Mouse (Mus musculus): Measurements from ENCODE around the gene Gm21454. TPM values are rescaled to one million over a fixed set of nuclear protein-coding genes. Genes with fewer than 3 reads are reported as not detected.
"Not testable (repeated sequence)": the region's sequence is repeated elsewhere in the genome, so short reads cannot be mapped to it uniquely, and the experiment has no call there.

The Gm21454 gene
- not detected in 2 replicates for polyA plus RNA-seq (2015; fragmentation: Nextera tagmentation; extraction: Ambion mirVana)

DNA sequence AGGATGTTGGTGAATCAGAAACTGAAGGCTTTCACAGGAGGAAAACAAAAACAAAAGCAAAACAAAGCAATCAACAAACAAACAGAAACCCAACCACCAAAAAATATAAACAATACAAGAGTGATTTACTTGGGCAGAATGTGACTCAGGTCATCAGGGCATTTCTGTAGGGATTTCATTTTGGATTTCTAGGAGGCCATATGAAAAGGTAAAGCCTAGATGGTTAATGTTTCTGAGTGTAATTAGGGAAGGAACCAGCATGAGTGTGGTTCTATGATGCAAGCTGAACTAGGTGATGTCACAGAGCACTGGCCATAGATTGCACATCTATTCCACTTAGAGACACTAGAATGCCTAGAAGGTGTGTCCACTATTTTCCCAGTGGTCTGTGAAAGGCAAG, at the start of gene Gm21454, which contains the start of gene Gm21440:
Gene Gm21454 (plus strand): TSS at position 352 of the 400 bp plus-strand sequence.
Gene Gm21440 (plus strand): TSS at position 301 of the 400 bp plus-strand sequence.
- H3K9ac ChIP-seq; H3K4me2 ChIP-seq; H3K36me3 ChIP-seq (replicated peaks); ATAC-seq (replicated peaks); H3K9me3 ChIP-seq; H3K27me3 ChIP-seq (replicated peaks); H3K4me1 ChIP-seq; H3K27ac ChIP-seq; H3K4me3 ChIP-seq: not testable (repeated sequence)

DNA sequence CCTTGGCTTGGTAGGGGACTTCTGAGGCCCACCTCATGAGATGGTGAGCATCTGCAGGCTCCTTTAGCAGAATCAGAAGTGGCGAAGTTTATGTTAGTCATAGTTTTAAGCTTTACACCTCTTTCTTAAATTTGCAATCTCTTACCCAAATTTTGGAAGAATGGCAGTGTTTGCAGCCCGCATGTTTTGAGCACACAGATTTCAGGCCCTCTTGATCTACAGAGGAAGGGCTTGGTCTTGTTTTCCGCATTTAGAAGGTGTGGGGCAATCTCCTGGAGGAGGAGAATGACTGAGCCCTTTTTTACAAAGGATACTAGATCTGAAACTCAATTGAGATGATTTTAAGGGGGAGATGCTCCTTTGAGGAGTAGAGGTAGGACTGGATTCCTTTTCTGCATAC, 28.4 kb upstream of the Gm21454 start, which contains the start of gene Gm21828:
Gene Gm21828 (minus strand): TSS at position 101 of the 400 bp plus-strand sequence.
- H3K4me2 ChIP-seq; H3K27me3 ChIP-seq (replicated peaks); H3K9me3 ChIP-seq; H3K36me3 ChIP-seq (replicated peaks); H3K9ac ChIP-seq; ATAC-seq (replicated peaks); H3K27ac ChIP-seq; H3K4me3 ChIP-seq; H3K4me1 ChIP-seq: not testable (repeated sequence)
- no CpG with 5 or more reads among the region's 3 CpGs for WGBS

DNA sequence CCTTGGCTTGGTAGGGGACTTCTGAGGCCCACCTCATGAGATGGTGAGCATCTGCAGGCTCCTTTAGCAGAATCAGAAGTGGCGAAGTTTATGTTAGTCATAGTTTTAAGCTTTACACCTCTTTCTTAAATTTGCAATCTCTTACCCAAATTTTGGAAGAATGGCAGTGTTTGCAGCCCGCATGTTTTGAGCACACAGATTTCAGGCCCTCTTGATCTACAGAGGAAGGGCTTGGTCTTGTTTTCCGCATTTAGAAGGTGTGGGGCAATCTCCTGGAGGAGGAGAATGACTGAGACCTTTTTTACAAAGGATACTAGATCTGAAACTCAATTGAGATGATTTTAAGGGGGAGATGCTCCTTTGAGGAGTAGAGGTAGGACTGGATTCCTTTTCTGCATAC, 96.7 kb downstream of the Gm21454 start, which contains the start of gene Gm21725:
Gene Gm21725 (minus strand): TSS at position 101 of the 400 bp plus-strand sequence.
- not testable (repeated sequence) for H3K4me1 ChIP-seq; ATAC-seq (replicated peaks)
- WGBS, result no CpG with 5 or more reads among the region's 3 CpGs

More for the DNA sequence above, 96.7 kb downstream of the Gm21454 start, which contains the start of gene Gm21725:
- H3K4me2 ChIP-seq; H3K27ac ChIP-seq; H3K4me3 ChIP-seq; H3K27me3 ChIP-seq (replicated peaks); H3K36me3 ChIP-seq (replicated peaks); H3K9me3 ChIP-seq; H3K9ac ChIP-seq: not testable (repeated sequence)

Other genes starting within 250 kb of the Gm21454 start
- gene Gm20807, start 209.6 kb upstream of the Gm21454 start, polyA plus RNA-seq (2015; fragmentation: Nextera tagmentation; extraction: Ambion mirVana), result not detected in 2 replicates
- gene Gm21891, start 119.0 kb upstream of the Gm21454 start, polyA plus RNA-seq (2015; fragmentation: Nextera tagmentation; extraction: Ambion mirVana), result not detected in 2 replicates
- gene Gm21425, start 90.5 kb upstream of the Gm21454 start, polyA plus RNA-seq (2015; fragmentation: Nextera tagmentation; extraction: Ambion mirVana), result not detected in 2 replicates
- not detected in 2 replicates for gene Gm21828, start 28.5 kb upstream of the Gm21454 start, polyA plus RNA-seq (2015; fragmentation: Nextera tagmentation; extraction: Ambion mirVana)
- not detected in 2 replicates for gene Gm21440, start 51 bp upstream of the Gm21454 start, polyA plus RNA-seq (2015; fragmentation: Nextera tagmentation; extraction: Ambion mirVana)
- gene Gm21725, start 96.6 kb downstream of the Gm21454 start, polyA plus RNA-seq (2015; fragmentation: Nextera tagmentation; extraction: Ambion mirVana), result not detected in 2 replicates
- gene Gm21866, start 213.1 kb downstream of the Gm21454 start, polyA plus RNA-seq (2015; fragmentation: Nextera tagmentation; extraction: Ambion mirVana), result not detected in 2 replicates
- not detected in 2 replicates for gene Gm20773, start 241.6 kb downstream of the Gm21454 start, polyA plus RNA-seq (2015; fragmentation: Nextera tagmentation; extraction: Ambion mirVana)

Measured in midbrain, embryonic 15.5 days (tissue).